Mouse (Mus musculus) adrenal gland, adult 18-20 months (tissue): ENCODE results near the gene Slc37a1. TPM values are rescaled to one million over a fixed set of nuclear protein-coding genes. Genes with fewer than 3 reads are reported as not detected.

ENCODE experiments used
- DNase-seq, 2 experiments: peaks; one replicate each; pipeline ENCODE4 v3.0.0; 2021 to 2022; ENCODE audit warnings: low spot score in 2 of 2
- long read RNA-seq, 2 experiments: library from polyadenylated mRNA; stranded (forward); transcript quantifications; one replicate each; pipeline ENCODE4 v2.0.0; 2021
- total RNA-seq, 2 experiments: library from RNA; stranded (reverse); gene quantifications; 1 replicate in 1 of 2; 2 replicates in 1 of 2; pipeline ENCODE4 v1.2.3; 2021

Slc37a1 gene
- 10 to 100 TPM in 1 of 2 experiments, 1 to 10 TPM in 1; 8.9 to 10.4 TPM for total RNA-seq
- long read RNA-seq, experiment 1, transcript Slc37a1-201 (20 exons, 3,389 nt), result major isoform, 5 of 6 reads
- long read RNA-seq, experiment 1, partial matches to known transcripts, result 1 of 6 reads
- long read RNA-seq, experiment 1, other reads (novel, unspliced or antisense), result 0 of 6 reads
- long read RNA-seq, experiment 2, transcript Slc37a1-201 (20 exons, 3,389 nt), result major isoform, 17 of 28 reads
- long read RNA-seq, experiment 2, partial matches to known transcripts, result 11 of 28 reads
- long read RNA-seq, experiment 2, other reads (novel, unspliced or antisense), result 0 of 28 reads

- no peak for DNase-seq
Measured at GRCm38 (mm10) chr17:31286492-31286891, at the start of gene Slc37a1. TSS of gene Slc37a1 (plus strand) at chr17:31286792.

- DNase-seq, result no peak
Measured at GRCm38 (mm10) chr17:31238234-31239020, 48.2 kb upstream of the Slc37a1 start.

GRCm38 (mm10) chr17:31241156-31241555 is 45.4 kb upstream of the Slc37a1 start:
- DNase-seq, result no peak

- DNase-seq, result no peak
Measured at GRCm38 (mm10) chr17:31242764-31243163, 43.8 kb upstream of the Slc37a1 start.

- no peak for DNase-seq
Measured at GRCm38 (mm10) chr17:31245321-31245720, 41.3 kb upstream of the Slc37a1 start.

- no peak for DNase-seq
Measured at GRCm38 (mm10) chr17:31247144-31247543, 39.4 kb upstream of the Slc37a1 start.

- no peak for DNase-seq
Measured at GRCm38 (mm10) chr17:31253951-31254350, 32.6 kb upstream of the Slc37a1 start.

- DNase-seq, result peak; percentile 71 to 77
Measured at GRCm38 (mm10) chr17:31254463-31254931, 32.1 kb upstream of the Slc37a1 start.

GRCm38 (mm10) chr17:31257149-31257548 is 29.4 kb upstream of the Slc37a1 start:
- no peak for DNase-seq

GRCm38 (mm10) chr17:31257898-31258297 is 28.7 kb upstream of the Slc37a1 start:
- no peak for DNase-seq

- DNase-seq, result no peak
Measured at GRCm38 (mm10) chr17:31258310-31258865, 28.2 kb upstream of the Slc37a1 start.

- DNase-seq, result no peak
Measured at GRCm38 (mm10) chr17:31259145-31259544, 27.4 kb upstream of the Slc37a1 start.

- no peak for DNase-seq
Measured at GRCm38 (mm10) chr17:31259825-31260224, 26.8 kb upstream of the Slc37a1 start.

- peak; percentile 80 to 84 for DNase-seq
Measured at GRCm38 (mm10) chr17:31260430-31260829, 26.2 kb upstream of the Slc37a1 start.

- DNase-seq, result no peak
Measured at GRCm38 (mm10) chr17:31261352-31261751, 25.2 kb upstream of the Slc37a1 start.

- no peak for DNase-seq
Measured at GRCm38 (mm10) chr17:31262715-31263114, 23.9 kb upstream of the Slc37a1 start.

- DNase-seq, result no peak
Measured at GRCm38 (mm10) chr17:31263770-31264169, 22.8 kb upstream of the Slc37a1 start.

GRCm38 (mm10) chr17:31264372-31264771 is 22.2 kb upstream of the Slc37a1 start:
- no peak for DNase-seq

- peak in 1 of 2 experiments; percentile 4 for DNase-seq
Measured at GRCm38 (mm10) chr17:31265171-31265572, 21.4 kb upstream of the Slc37a1 start.

- DNase-seq, result peak in 1 of 2 experiments; percentile 2
Measured at GRCm38 (mm10) chr17:31265831-31266230, 20.8 kb upstream of the Slc37a1 start.

GRCm38 (mm10) chr17:31266321-31266950 is 20.2 kb upstream of the Slc37a1 start:
- no peak for DNase-seq
